In the genomic region with DNA sequence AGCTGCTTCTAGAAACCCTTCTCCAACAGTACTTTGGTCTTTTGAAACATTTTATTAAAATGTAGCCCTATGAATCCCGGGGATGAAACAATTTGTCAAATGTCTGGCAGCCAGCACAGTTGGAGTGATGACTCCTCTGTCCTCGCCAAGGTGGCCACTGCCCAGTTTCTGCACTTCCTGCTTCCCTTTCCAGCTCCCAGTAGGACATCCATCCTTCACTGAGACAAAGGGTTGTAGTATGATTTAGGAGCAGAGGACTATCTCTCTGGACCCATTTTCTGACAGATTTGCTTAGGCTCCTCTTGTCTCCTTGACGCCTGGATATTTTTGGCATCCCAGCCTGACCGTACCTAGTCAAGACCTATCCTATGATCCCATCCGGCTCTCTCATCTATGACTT, we compare ENCODE assay signal across 15 mouse cellular contexts.
DNase-seq lines count a peak whose midpoint lies in the region; ATAC-seq lines count a peak whose summit lies in the region.
"Had no signal": no experiment of that assay in that cellular context is flagged by ENCODE, and none has a peak within 500 bp of the region (broad histone marks: within the 10 kb centered on the region; RNA-seq: fewer than 3 reads in every experiment).

No protein-coding gene starts in this region.

- H3K36me3 ChIP-seq in midbrain, embryonic 15.5 days (replicated peaks) = no peaks in the 10 kb centered on the region
- H3K36me3 ChIP-seq: G1E; heart, embryonic 15.5 days; hindbrain, embryonic 15.5 days had no signal

- H3K9me3 ChIP-seq in midbrain, embryonic 15.5 days = no peaks in the 10 kb centered on the region
- H3K9me3 ChIP-seq: G1E; heart, embryonic 15.5 days; hindbrain, embryonic 15.5 days had no signal

- no peak overlapping the region for H3K9ac ChIP-seq in midbrain, embryonic 15.5 days
- H3K9ac ChIP-seq: heart, embryonic 15.5 days; hindbrain, embryonic 15.5 days had no signal

- H3K4me1 ChIP-seq in midbrain, embryonic 15.5 days = no peaks in the 10 kb centered on the region
- H3K4me1 ChIP-seq: heart, embryonic 15.5 days; hindbrain, embryonic 15.5 days had no signal

- H3K4me2 ChIP-seq in midbrain, embryonic 15.5 days = no peak overlapping the region
- H3K4me2 ChIP-seq: heart, embryonic 15.5 days; hindbrain, embryonic 15.5 days; liver, embryonic 11.5 days had no signal

- peak; percentile 90 for ATAC-seq in cerebellum, adult (ENCODE audit: insufficient number of reproducible peaks, low FRiP score, low TSS enrichment)
- no peak for ATAC-seq in midbrain, embryonic 15.5 days (replicated peaks)
- ATAC-seq: forebrain, embryonic 14.5 days had no signal

- H3K27me3 ChIP-seq in midbrain, embryonic 15.5 days (replicated peaks) = no peaks in the 10 kb centered on the region
- H3K27me3 ChIP-seq: heart, embryonic 15.5 days; hindbrain, embryonic 15.5 days had no signal

- H3K27ac ChIP-seq in midbrain, embryonic 15.5 days = no peak overlapping the region
- H3K27ac ChIP-seq: heart, embryonic 15.5 days; hindbrain, embryonic 15.5 days; stomach, postnatal 0 days had no signal

- DNase-seq in cerebellum, postnatal 4 days (ENCODE audit: low spot score in 2 of 2) = no peak
- DNase-seq in brain, adult 2 months (ENCODE audit: low read depth, low spot score) = peak; percentile 82
- DNase-seq in cerebellum, postnatal 36 days = peak; percentile 60 to 64
- DNase-seq in kidney, postnatal 25 days = peak; percentile 55 to 79
- DNase-seq in neural tube, embryonic 10.5 days (ENCODE audit: extremely low spot score, low spot score) = no peak
- DNase-seq in embryo, embryonic 9.5 days (ENCODE audit: extremely low spot score) = no peak
- DNase-seq: spleen, adult 18-20 months had no signal

- WGBS in midbrain, embryonic 15.5 days = 85% methylated on average over 5 of the region's 5 CpGs

- H3K4me3 ChIP-seq in midbrain, embryonic 15.5 days = no peak overlapping the region
- H3K4me3 ChIP-seq: heart, embryonic 15.5 days; hindbrain, embryonic 15.5 days had no signal

Comparison
In these comparisons a context has a peak if more than half of its experiments do, and no peak if none do; other contexts are left out.
1. DNase-seq: peak in brain, adult 2 months (single experiment), cerebellum, postnatal 36 days (2 of 2) and kidney, postnatal 25 days (2 of 2); none in cerebellum, postnatal 4 days (0 of 2), neural tube, embryonic 10.5 days (single experiment) and embryo, embryonic 9.5 days (single experiment).